Mouse (Mus musculus) heart, postnatal 0 days (tissue): Measurements from ENCODE around the gene Vasn.

Experiments
- CTCF ChIP-seq: IDR thresholded peaks from 2 replicates; pipeline ENCODE4 v1.5.1; 2016; ENCODE audit warnings: antibody characterized with exemption, control low read depth, low read depth
- EP300 ChIP-seq: IDR thresholded peaks from 2 replicates; pipeline ENCODE4 v1.6.1; 2016; ENCODE audit warnings: antibody characterized with exemption, low read depth

DNA sequence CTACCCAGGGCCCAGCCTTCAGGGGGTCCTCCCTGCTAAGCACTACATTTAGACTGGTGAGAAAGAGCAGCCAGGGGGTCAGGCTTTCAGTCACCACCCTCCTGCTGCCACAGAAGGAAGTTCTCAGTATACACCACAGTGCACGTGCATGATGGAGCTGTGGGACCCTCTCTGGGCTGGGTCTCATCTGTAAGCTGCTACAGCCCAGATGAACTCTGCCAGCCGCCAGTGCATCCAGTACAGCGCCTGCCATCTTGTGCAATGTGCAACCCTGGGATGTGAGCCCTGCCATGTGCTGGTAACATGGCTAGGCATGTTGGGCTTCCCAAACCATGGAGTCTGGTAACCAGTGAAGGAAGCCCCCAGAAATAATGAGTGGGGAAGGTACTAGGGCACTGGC, 10.4 kb downstream of the Vasn start:
- no peak for TF ChIP-seq CTCF
- TF ChIP-seq EP300, result no peak
